Mouse (Mus musculus) central nervous system, embryonic 14 days (tissue): Measurements from ENCODE around the gene Zbtb4. TPM values are rescaled to one million over a fixed set of nuclear protein-coding genes. Genes with fewer than 3 reads are reported as not detected.

Experiments used
- polyA plus RNA-seq: library from polyadenylated mRNA; depleted of rRNA; stranded (reverse); fragments of >200 nt; gene quantifications from 2 replicates; pipeline ENCODE4 v1.2.3, GENCODE M21; 2012; rRNA removed

The Zbtb4 gene
- polyA plus RNA-seq = 9.7 and 10.8 TPM in 2 replicates

GRCm38 (mm10) chr11:69765221-69766125 is at the start of gene Zbtb4:
Gene Zbtb4, plus strand, starts transcription at chr11:69765912.

GRCm38 (mm10) chr11:69758478-69758970 is 7.2 kb upstream of the Zbtb4 start, which contains the start of gene Polr2a:
Gene Polr2a, minus strand, starts transcription at chr11:69758637.

GRCm38 (mm10) chr11:69761868-69762267 is 3.8 kb upstream of the Zbtb4 start, which contains the start of gene Slc35g3:
Gene Slc35g3, minus strand, starts transcription at chr11:69761968.

GRCm38 (mm10) chr11:69795168-69795982 is 29.7 kb downstream of the Zbtb4 start, which contains the start of gene Chrnb1:
Gene Chrnb1, minus strand, starts transcription at chr11:69795943.

GRCm38 (mm10) chr11:69801379-69801977 is 35.8 kb downstream of the Zbtb4 start, which contains the start of gene Fgf11:
Gene Fgf11, minus strand, starts transcription at chr11:69801857.

GRCm38 (mm10) chr11:69804972-69805909 is 39.5 kb downstream of the Zbtb4 start, which contains the start of gene Tmem102:
Gene Tmem102, minus strand, starts transcription at chr11:69805624.

GRCm38 (mm10) chr11:69815155-69815554 is 49.4 kb downstream of the Zbtb4 start, which contains the start of gene Gm39566:
Gene Gm39566, minus strand, starts transcription at chr11:69815298.

GRCm38 (mm10) chr11:69818365-69818764 is 52.7 kb downstream of the Zbtb4 start, which contains the start of gene Spem2:
Gene Spem2, minus strand, starts transcription at chr11:69818465.

GRCm38 (mm10) chr11:69822080-69822479 is 56.4 kb downstream of the Zbtb4 start, which contains the start of gene Spem1:
Gene Spem1, minus strand, starts transcription at chr11:69822180.

Other genes with a start within 250 kb of the Zbtb4 start
- gene Dnah2, start 216.8 kb upstream of the Zbtb4 start, polyA plus RNA-seq = 4.1 and 5.0 TPM in 2 replicates
- gene Efnb3, start 205.7 kb upstream of the Zbtb4 start, polyA plus RNA-seq = 144 and 154 TPM in 2 replicates
- 19.6 and 22.7 TPM in 2 replicates for gene Wrap53, start 185.7 kb upstream of the Zbtb4 start, polyA plus RNA-seq
- 118 TPM in 2 replicates for gene Trp53, start 185.6 kb upstream of the Zbtb4 start, polyA plus RNA-seq
- gene Atp1b2, start 160.0 kb upstream of the Zbtb4 start, polyA plus RNA-seq = 47.1 and 54.8 TPM in 2 replicates
- gene Shbg, start 148.0 kb upstream of the Zbtb4 start, polyA plus RNA-seq = not detected in 2 replicates
- gene Sat2, start 143.9 kb upstream of the Zbtb4 start, polyA plus RNA-seq = 18.7 and 19.4 TPM in 2 replicates
- 144 and 164 TPM in 2 replicates for gene Fxr2, start 132.9 kb upstream of the Zbtb4 start, polyA plus RNA-seq
- gene Sox15, start 110.6 kb upstream of the Zbtb4 start, polyA plus RNA-seq = 0.12 and 0.38 TPM in 2 replicates
- gene Mpdu1, start 103.3 kb upstream of the Zbtb4 start, polyA plus RNA-seq = 132 and 137 TPM in 2 replicates
- 9.8 and 10.6 TPM in 2 replicates for gene Cd68, start 99.8 kb upstream of the Zbtb4 start, polyA plus RNA-seq
- 922 and 1,086 TPM in 2 replicates for gene Eif4a1, start 93.5 kb upstream of the Zbtb4 start, polyA plus RNA-seq
- gene Senp3, start 83.8 kb upstream of the Zbtb4 start, polyA plus RNA-seq = 152 and 154 TPM in 2 replicates
- 0.74 and 1.5 TPM in 2 replicates for gene Tnfsf13, start 80.1 kb upstream of the Zbtb4 start, polyA plus RNA-seq
- gene Tnfsf12, start 70.1 kb upstream of the Zbtb4 start, polyA plus RNA-seq = 4.1 and 8.2 TPM in 2 replicates
- gene Tnfsfm13, start 69.8 kb upstream of the Zbtb4 start, polyA plus RNA-seq = 1.3 and 2.6 TPM in 2 replicates
- 59.4 and 63.8 TPM in 2 replicates for gene Polr2a, start 7.3 kb upstream of the Zbtb4 start, polyA plus RNA-seq
- gene Slc35g3, start 3.9 kb upstream of the Zbtb4 start, polyA plus RNA-seq = 0.84 and 1.1 TPM in 2 replicates
- gene Chrnb1, start 30.0 kb downstream of the Zbtb4 start, polyA plus RNA-seq = 2.9 and 12.3 TPM in 2 replicates
- gene Fgf11, start 35.9 kb downstream of the Zbtb4 start, polyA plus RNA-seq = 20.0 and 20.9 TPM in 2 replicates
- gene Tmem102, start 39.7 kb downstream of the Zbtb4 start, polyA plus RNA-seq = 0.17 and 0.46 TPM in 2 replicates
- not detected in 2 replicates for gene Gm39566, start 49.4 kb downstream of the Zbtb4 start, polyA plus RNA-seq
- not detected in 2 replicates for gene Spem2, start 52.6 kb downstream of the Zbtb4 start, polyA plus RNA-seq
- 1.5 and 2.1 TPM in 2 replicates for gene Spem1, start 56.3 kb downstream of the Zbtb4 start, polyA plus RNA-seq
- 125 and 136 TPM in 2 replicates for gene Nlgn2, start 71.9 kb downstream of the Zbtb4 start, polyA plus RNA-seq
- gene Tmem256, start 72.6 kb downstream of the Zbtb4 start, polyA plus RNA-seq = 203 and 228 TPM in 2 replicates
- gene Plscr3, start 80.5 kb downstream of the Zbtb4 start, polyA plus RNA-seq = 98.8 and 111 TPM in 2 replicates
- gene Tnk1, start 92.8 kb downstream of the Zbtb4 start, polyA plus RNA-seq = 0.05 and 0.81 TPM in 2 replicates
- gene Tmem95, start 112.1 kb downstream of the Zbtb4 start, polyA plus RNA-seq = not detected in 2 replicates
- 1.7 and 2.3 TPM in 2 replicates for gene Kctd11, start 115.5 kb downstream of the Zbtb4 start, polyA plus RNA-seq
- 0.90 and 1.4 TPM in 2 replicates for gene Acap1, start 129.6 kb downstream of the Zbtb4 start, polyA plus RNA-seq
- gene 2810408A11Rik, start 135.1 kb downstream of the Zbtb4 start, polyA plus RNA-seq = 11.9 and 13.9 TPM in 2 replicates
- 113 and 134 TPM in 2 replicates for gene Neurl4, start 135.2 kb downstream of the Zbtb4 start, polyA plus RNA-seq
- gene Gps2, start 148.0 kb downstream of the Zbtb4 start, polyA plus RNA-seq = 100 and 101 TPM in 2 replicates
- gene Eif5a, start 156.0 kb downstream of the Zbtb4 start, polyA plus RNA-seq = 830 and 831 TPM in 2 replicates
- gene Ybx2, start 169.9 kb downstream of the Zbtb4 start, polyA plus RNA-seq = 43.9 and 49.9 TPM in 2 replicates
- 9.7 and 10.0 TPM in 2 replicates for gene Slc2a4, start 182.3 kb downstream of the Zbtb4 start, polyA plus RNA-seq
- 0.27 and 3.1 TPM in 2 replicates for gene Cldn7, start 198.9 kb downstream of the Zbtb4 start, polyA plus RNA-seq
- 101 and 111 TPM in 2 replicates for gene Ctdnep1, start 215.2 kb downstream of the Zbtb4 start, polyA plus RNA-seq
- 127 and 144 TPM in 2 replicates for gene Elp5, start 216.6 kb downstream of the Zbtb4 start, polyA plus RNA-seq
- 521 and 610 TPM in 2 replicates for gene Gabarap, start 225.2 kb downstream of the Zbtb4 start, polyA plus RNA-seq
- gene Phf23, start 229.9 kb downstream of the Zbtb4 start, polyA plus RNA-seq = 60.2 and 65.1 TPM in 2 replicates
- 42.8 and 47.8 TPM in 2 replicates for gene Dvl2, start 234.7 kb downstream of the Zbtb4 start, polyA plus RNA-seq
- 45.6 and 50.3 TPM in 2 replicates for gene Acadvl, start 249.5 kb downstream of the Zbtb4 start, polyA plus RNA-seq